Mouse (Mus musculus) midbrain, postnatal 0 days (tissue): ENCODE measurements around the gene Pcnp. TPM values are rescaled to one million over a fixed set of nuclear protein-coding genes. Genes with fewer than 3 reads are reported as not detected.
A peak's percentile ranks its signal among the peaks of the same experiment; 100 is the strongest.

Source experiments
- ATAC-seq: fragments of 200-750 bp; cut with Nextera tagmentation; 2 replicates; pipeline ENCODE4 v1.8.0; 2017; ENCODE audit warnings: moderate number of reproducible peaks, mild to moderate bottlenecking, moderate TSS enrichment, moderate library complexity; ENCODE audit not compliant: low FRiP score
- DNase-seq: peaks from one replicate; pipeline ENCODE4 v3.0.0-alpha.2; 2015; ENCODE audit warnings: low spot score
- H3K27ac ChIP-seq: fragments of 300-500 bp; sonication (generic); 2 replicates; pipeline ENCODE4 v1.5.1; 2014; ENCODE audit warnings: low read depth, mild to moderate bottlenecking, low read length, mixed read lengths
- H3K27me3 ChIP-seq: fragments of 300-500 bp; sonication (generic); 2 replicates; pipeline ENCODE4 v1.6.1; 2014; ENCODE audit warnings: low read length, control low read depth, mixed read lengths; ENCODE audit not compliant: insufficient read depth
- H3K36me3 ChIP-seq: fragments of 300-500 bp; sonication (generic); 2 replicates; pipeline ENCODE4 v1.6.1; 2014; ENCODE audit warnings: low read length, control low read depth, mixed read lengths; ENCODE audit not compliant: insufficient read depth
- H3K4me1 ChIP-seq: fragments of 300-500 bp; sonication (generic); 2 replicates; pipeline ENCODE4 v1.6.1; 2014; ENCODE audit warnings: mild to moderate bottlenecking, control low read depth, antibody characterized with exemption, low read length, mixed read lengths; ENCODE audit not compliant: insufficient read depth
- H3K4me2 ChIP-seq: fragments of 300-500 bp; sonication (generic); 2 replicates; pipeline ENCODE4 v1.6.1; 2014; ENCODE audit warnings: low read depth, mild to moderate bottlenecking, low read length, mixed read lengths; ENCODE audit not compliant: poor library complexity, severe bottlenecking
- H3K4me3 ChIP-seq: fragments of 300-500 bp; sonication (generic); 2 replicates; pipeline ENCODE4 v1.5.1; 2014; ENCODE audit warnings: low read depth, mild to moderate bottlenecking, low read length, moderate library complexity
- H3K9ac ChIP-seq: fragments of 300-500 bp; sonication (generic); replicated peaks from 2 replicates; pipeline ENCODE4 v1.6.1; 2014; ENCODE audit warnings: mild to moderate bottlenecking, low read length, moderate library complexity, mixed read lengths; ENCODE audit not compliant: poor library complexity, severe bottlenecking
- H3K9me3 ChIP-seq: fragments of 300-500 bp; sonication (generic); 2 replicates; pipeline ENCODE4 v1.6.1; 2016; ENCODE audit warnings: low read length, control low read depth
- CTCF ChIP-seq: IDR thresholded peaks from 2 replicates; pipeline ENCODE4 v1.5.1; 2016; ENCODE audit warnings: antibody characterized with exemption, mild to moderate bottlenecking
- WGBS: fragments of 180-500 bp; shearing (Covaris S2); extraction: QIAGEN DNeasy Blood & Tissue Kit; methylation state at CpG from one replicate; pipeline ENCODE4 v1.1.7; 2014; 5-methylcytosine and 5-hydroxymethylcytosine counted together
- polyA plus RNA-seq: library from polyadenylated mRNA; unstranded; fragments of >200 nt; fragmentation: Nextera tagmentation; extraction: Ambion mirVana; gene quantifications from 2 replicates; pipeline ENCODE4 v1.2.1, GENCODE M21; 2015
- total RNA-seq: library from RNA; depleted of rRNA; stranded (reverse); fragments of >200 nt; gene quantifications from 2 replicates; pipeline ENCODE4 v1.2.3, GENCODE M21; 2014

The Pcnp gene
- total and polyA plus RNA-seq, 2 experiments from 2014 or later: 76.5 to 233 TPM

DNA sequence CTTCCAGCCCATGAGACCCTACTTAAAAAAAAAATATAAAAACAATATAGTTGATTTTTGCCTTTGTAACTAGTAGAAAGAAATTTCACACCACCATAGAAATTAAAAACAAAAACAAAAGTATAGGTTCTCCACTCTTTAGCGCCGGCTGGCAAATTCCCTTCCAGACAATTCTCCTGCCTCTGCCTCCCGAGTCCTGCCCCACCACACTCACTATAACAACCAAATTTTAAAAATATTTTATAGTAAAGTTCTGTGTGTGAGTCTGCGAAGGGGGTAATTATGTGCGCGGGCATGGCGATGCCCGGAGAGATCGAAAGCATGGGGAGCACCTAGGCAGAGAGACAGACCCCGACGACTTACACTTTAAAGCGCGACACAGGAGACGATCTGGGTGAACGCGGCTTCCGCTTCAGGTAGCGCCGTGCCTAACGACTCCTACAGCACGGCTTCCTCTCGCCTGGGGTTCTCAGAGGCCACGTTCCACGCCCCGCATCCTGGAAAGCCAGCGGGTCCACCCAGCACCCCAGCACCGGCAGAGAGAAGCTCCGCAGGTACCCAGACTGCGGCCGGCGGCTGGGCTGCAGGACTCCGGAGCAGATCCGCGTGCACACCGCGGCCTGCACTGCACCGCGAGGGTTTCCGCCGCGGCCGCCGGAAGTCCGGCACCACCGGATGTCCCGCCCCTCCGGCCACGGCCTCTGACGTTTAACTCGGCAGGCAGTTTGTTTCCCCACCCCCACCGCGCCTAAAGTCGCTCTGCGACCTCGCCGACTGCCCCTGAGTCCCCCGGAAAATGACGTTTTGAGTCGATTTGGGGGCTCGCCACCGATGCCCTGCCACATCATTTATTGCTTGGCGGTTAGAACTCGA, 7.8 kb upstream of the Pcnp start, which contains the start of gene Trmt10c:
TSS of gene Trmt10c (minus strand) at position 682 of the 873 bp plus-strand sequence.
- H3K27me3 ChIP-seq: no peaks in the 10 kb centered on the region
- H3K27ac ChIP-seq: peak within 1 kb of the TSS; percentile 86
- H3K4me2 ChIP-seq: peak within 1 kb of the TSS; percentile 43
- WGBS: 1% methylated on average over 61 of the region's 63 CpGs
- H3K36me3 ChIP-seq: peaks cover 11% of the 10 kb centered on the region
- peak; percentile 100 for ATAC-seq
- H3K4me1 ChIP-seq: no peaks in the 10 kb centered on the region
- H3K4me3 ChIP-seq: peak within 1 kb of the TSS; percentile 63
- no peak for TF ChIP-seq CTCF
- peak within 1 kb of the TSS; percentile 64 for H3K9ac ChIP-seq
- peak; percentile 95 for DNase-seq
- H3K9me3 ChIP-seq: no peaks in the 10 kb centered on the region

- Histone ChIP-seq H3K9ac (peak overlapping the region; percentile 64; the same call in 1 of the 2 replicates), H3K4me2 (peak overlapping the region; percentile 43), H3K4me1 (no peaks in the 10 kb centered on the region), H3K36me3 (peaks cover 11% of the 10 kb centered on the region), H3K27me3 (no peaks in the 10 kb centered on the region), H3K27ac (no peak overlapping the region), H3K4me3 (peak overlapping the region; percentile 63), H3K9me3 (no peaks in the 10 kb centered on the region)
- 69% methylated on average over 6 of the region's 6 CpGs for WGBS
- TF ChIP-seq CTCF: no peak
- DNase-seq (no peak), ATAC-seq (no peak)
Observed at GRCm38 (mm10) chr16:56036501-56036900, 7.0 kb upstream of the Pcnp start.

DNA sequence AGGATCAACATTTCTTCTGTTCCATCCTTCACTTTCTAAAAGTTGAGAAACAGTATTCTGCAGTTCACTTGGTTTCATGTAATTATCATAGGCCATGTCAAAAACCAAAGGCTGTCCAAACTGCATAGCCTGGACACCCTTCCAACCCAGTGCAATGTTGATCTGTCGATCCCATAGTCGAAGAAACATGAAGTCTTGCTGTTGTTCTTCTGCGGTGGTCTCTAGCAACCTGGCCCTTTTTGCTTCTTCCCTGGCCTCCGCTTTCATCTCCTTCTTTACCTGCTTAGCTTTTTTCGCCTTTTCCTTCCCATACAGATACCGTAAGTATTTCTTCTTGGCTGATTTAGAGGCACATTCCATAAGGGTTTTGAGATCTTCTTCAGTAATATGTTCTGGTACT, 5.0 kb upstream of the Pcnp start:
- no peak for TF ChIP-seq CTCF
- ATAC-seq (no peak), DNase-seq (no peak)
- peaks cover 11% of the 10 kb centered on the region for H3K36me3 ChIP-seq
- H3K4me2 ChIP-seq: no peak overlapping the region
- H3K27me3 ChIP-seq: no peaks in the 10 kb centered on the region
- no peak overlapping the region for H3K4me3 ChIP-seq
- 94% methylated on average over 6 of the region's 6 CpGs for WGBS
- H3K27ac ChIP-seq: no peak overlapping the region
- no peak overlapping the region for H3K9ac ChIP-seq
- no peaks in the 10 kb centered on the region for H3K9me3 ChIP-seq
- H3K4me1 ChIP-seq: peaks cover 5% of the 10 kb centered on the region; the same call in 1 of the 2 replicates

- under 1% methylated on average over 62 of the region's 62 CpGs for WGBS
- ATAC-seq: peak; percentile 84
Observed at GRCm38 (mm10) chr16:56028722-56029551, 602 bp downstream of the Pcnp start.

DNA sequence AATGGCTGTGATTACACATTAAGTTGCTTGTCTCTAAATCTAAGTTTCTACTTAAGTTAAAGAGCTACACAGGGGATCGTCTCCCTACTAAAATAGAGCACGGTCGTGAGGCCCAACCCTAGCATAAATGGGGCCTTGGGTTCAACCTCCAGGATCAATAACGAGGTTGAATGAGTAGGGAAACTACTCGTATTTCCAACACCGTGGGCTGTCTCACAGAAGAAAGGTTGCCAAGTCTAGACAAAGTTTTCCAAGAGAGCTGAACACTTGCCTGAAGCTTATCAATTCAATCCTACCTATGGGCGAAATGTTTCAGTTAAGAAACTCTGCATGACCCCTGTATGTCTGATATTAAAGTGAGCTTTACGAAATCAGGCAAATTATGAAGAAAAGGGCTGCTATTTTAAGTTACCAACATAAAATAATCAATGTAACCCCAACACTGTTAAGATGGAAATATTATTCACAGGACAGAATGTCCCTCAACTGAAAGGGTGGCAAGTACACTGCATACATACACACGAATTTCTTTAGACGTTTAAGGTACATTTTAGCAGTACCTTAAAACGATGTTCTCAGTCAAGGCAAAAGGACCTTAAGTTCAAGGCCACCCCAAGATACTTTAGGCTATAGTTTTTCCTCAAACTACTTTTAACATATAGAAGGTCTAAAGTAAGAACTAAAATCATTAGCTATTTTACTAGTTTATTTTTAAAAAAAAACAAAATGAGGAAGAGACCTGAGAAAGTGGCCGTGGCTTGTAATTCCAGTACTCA, 1.5 kb downstream of the Pcnp start:
- H3K27me3 ChIP-seq: no peaks in the 10 kb centered on the region
- peak overlapping the region; percentile 73 for H3K4me3 ChIP-seq
- H3K36me3 ChIP-seq: peaks cover 11% of the 10 kb centered on the region; the same call in 1 of the 2 replicates
- ATAC-seq (no peak), DNase-seq (no peak)
- 49% methylated on average over 12 of the region's 12 CpGs for WGBS
- TF ChIP-seq CTCF: no peak
- H3K9ac ChIP-seq: peak overlapping the region; percentile 85
- peak overlapping the region; percentile 66 for H3K4me2 ChIP-seq
- peaks cover 11% of the 10 kb centered on the region for H3K4me1 ChIP-seq
- H3K9me3 ChIP-seq: no peaks in the 10 kb centered on the region
- H3K27ac ChIP-seq: no peak overlapping the region

More at GRCm38 (mm10) chr16:56028722-56029551, 602 bp downstream of the Pcnp start:
- no peak for TF ChIP-seq CTCF
- peak overlapping the region; percentile 66 for H3K4me2 ChIP-seq
- peak; percentile 31 for DNase-seq
- H3K36me3 ChIP-seq: peaks cover 14% of the 10 kb centered on the region; the same call in 1 of the 2 replicates
- H3K4me3 ChIP-seq: peak overlapping the region; percentile 73
- no peaks in the 10 kb centered on the region for H3K27me3 ChIP-seq
- H3K9me3 ChIP-seq: no peaks in the 10 kb centered on the region
- peak overlapping the region; percentile 85 for H3K9ac ChIP-seq
- H3K4me1 ChIP-seq: peaks cover 11% of the 10 kb centered on the region
- H3K27ac ChIP-seq: peak overlapping the region; percentile 91
